Mouse (Mus musculus) midbrain, embryonic 10.5 days (tissue): ENCODE results near the gene 6820408C15Rik. TPM values are rescaled to one million over a fixed set of nuclear protein-coding genes. Genes with fewer than 3 reads are reported as not detected.
"Not testable (repeated sequence)": the region's sequence is repeated elsewhere in the genome, so short reads cannot be mapped to it uniquely, and the experiment has no call there.

ENCODE experiments used
- DNase-seq: peaks from one replicate; pipeline ENCODE4 v3.0.0-alpha.2; 2017; ENCODE audit warnings: low spot score
- H3K27ac ChIP-seq: fragments of 300-500 bp; sonication (generic); replicated peaks from 2 replicates; pipeline ENCODE4 v1.5.1; 2016; ENCODE audit warnings: mild to moderate bottlenecking
- H3K27me3 ChIP-seq: fragments of 300-500 bp; sonication (generic); 2 replicates; pipeline ENCODE4 v1.6.1; 2016; ENCODE audit warnings: low read depth, mild to moderate bottlenecking; ENCODE audit not compliant: poor library complexity, severe bottlenecking
- H3K36me3 ChIP-seq: fragments of 300-500 bp; sonication (generic); 2 replicates; pipeline ENCODE4 v1.6.1; 2016; ENCODE audit warnings: mild to moderate bottlenecking, moderate library complexity
- H3K4me1 ChIP-seq: fragments of 300-500 bp; sonication (generic); 2 replicates; pipeline ENCODE4 v1.6.1; 2016
- H3K4me3 ChIP-seq: fragments of 300-500 bp; sonication (generic); 2 replicates; pipeline ENCODE4 v1.5.1; 2016; ENCODE audit warnings: mild to moderate bottlenecking, moderate library complexity
- H3K9me3 ChIP-seq: fragments of 300-500 bp; sonication (generic); replicated peaks from 2 replicates; pipeline ENCODE4 v1.6.1; 2016; ENCODE audit warnings: mild to moderate bottlenecking
- WGBS: fragments of 180-500 bp; shearing (Covaris S2); methylation state at CpG from one replicate; pipeline ENCODE4 v1.1.7; 2016; 5-methylcytosine and 5-hydroxymethylcytosine counted together
- polyA plus RNA-seq: library from polyadenylated mRNA; unstranded; fragments of >200 nt; fragmentation: Nextera tagmentation; extraction: Ambion mirVana; gene quantifications from 2 replicates; pipeline ENCODE4 v1.2.1, GENCODE M21; 2016

Gene 6820408C15Rik
- polyA plus RNA-seq, 1 experiment from 2014 or later: 0.99 TPM

DNA sequence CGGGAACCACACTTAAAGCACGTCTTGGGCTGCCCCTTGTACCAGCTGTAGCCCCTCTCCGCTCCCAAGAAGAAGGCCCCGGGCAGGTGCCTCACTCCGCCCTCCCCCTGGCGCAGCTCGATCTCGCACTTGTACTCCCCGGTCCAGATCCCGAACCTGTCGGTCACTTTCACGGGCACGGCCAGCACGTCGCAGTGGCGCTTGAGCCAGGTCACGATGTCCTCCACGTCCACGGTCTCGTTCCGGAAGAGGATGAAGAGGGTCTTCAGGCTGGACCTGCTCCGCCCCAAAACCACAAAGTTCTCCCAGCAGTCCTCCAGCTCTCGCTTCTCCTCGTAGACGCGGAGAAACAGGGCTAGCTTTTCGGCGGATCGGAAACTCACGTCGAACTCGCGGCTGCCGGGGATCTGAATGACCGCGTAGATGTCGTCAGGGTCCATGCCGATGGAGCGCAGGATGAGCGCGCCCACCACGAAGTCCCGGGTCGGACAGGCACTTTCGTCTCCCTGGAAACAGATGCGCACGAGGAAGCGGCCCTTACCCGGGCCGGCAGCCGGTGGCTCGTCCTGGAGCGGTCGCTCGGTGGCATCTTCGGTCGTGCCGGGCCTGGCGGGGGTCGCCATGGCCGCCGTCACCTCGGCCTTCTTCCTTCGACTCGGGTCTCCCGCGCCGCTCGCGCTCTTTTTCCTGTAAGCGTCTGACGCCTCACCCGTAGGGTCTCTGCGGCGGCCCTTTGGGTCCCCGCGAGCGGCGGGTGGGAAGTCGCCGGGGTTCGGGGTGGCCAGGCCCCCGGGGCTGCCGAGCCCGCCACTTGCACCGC lies 1.4 kb upstream of the 6820408C15Rik start:
- peak; percentile 70 for DNase-seq
- Histone ChIP-seq H3K9me3 (peaks cover 7% of the 10 kb centered on the region; the same call in 1 of the 2 replicates), H3K4me1 (peaks cover 51% of the 10 kb centered on the region), H3K27ac (peak overlapping the region; percentile 98), H3K4me3 (peak overlapping the region; percentile 84), H3K36me3 (peaks cover 8% of the 10 kb centered on the region; the same call in 1 of the 2 replicates), H3K27me3 (no peaks in the 10 kb centered on the region)
- WGBS: under 1% methylated on average over 84 of the region's 86 CpGs

DNA sequence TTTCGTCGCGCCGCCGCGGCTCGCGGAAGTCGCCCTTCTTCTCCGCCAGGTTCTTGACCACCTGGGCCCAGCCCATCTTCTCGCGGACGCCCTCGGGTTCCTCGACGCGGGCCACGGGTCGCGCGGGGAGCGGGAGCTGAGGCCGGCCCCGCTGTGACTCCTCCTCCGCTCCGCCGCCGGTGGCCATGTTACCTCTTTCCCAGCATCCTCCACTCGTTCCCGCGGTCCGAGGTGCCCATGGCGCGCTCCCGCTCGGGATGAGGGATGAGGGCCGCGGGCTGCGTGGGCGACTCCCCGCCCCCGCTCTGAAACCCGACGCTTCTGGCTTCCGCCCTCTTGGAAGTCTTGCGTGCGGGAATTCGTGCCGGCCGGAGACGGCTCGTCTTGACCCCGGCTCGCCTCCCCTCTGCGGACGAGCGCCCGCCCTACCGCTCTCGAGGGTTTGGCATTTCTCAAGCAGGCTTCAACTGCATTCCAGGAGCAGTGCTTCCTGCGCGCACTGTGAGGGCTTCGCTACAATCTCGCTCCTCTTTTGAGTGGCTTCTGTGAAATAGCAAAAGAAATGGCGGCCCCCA lies 709 bp upstream of the 6820408C15Rik start, which contains the start of gene Zcchc3:
Zcchc3 (minus strand) TSS at position 437 of the 575 bp plus-strand sequence.
- no peaks in the 10 kb centered on the region for H3K27me3 ChIP-seq

DNA sequence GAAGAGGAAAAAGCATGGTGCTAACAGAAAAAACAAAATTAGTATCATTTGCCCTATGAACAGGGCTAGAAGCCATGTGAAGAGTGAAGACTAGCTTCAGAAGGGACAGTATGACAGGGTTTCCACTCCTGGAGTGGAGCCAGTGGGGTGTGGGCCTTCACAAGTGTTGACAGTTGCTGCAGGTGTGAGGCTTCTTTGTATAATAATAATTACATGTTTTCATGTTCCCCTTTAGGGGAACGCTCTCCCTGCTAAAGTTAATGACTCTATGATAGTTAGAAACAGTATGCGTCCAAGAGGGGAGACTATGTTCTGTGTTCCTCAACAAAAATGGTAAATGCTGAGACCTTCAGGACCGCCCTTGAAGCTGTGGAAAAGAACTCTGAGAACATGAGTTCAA lies 399 bp downstream of the 6820408C15Rik start:
- H3K9me3 ChIP-seq: peaks cover 7% of the 10 kb centered on the region; the same call in 1 of the 2 replicates
- peaks cover 34% of the 10 kb centered on the region for H3K4me1 ChIP-seq
- no peak for DNase-seq
- WGBS: 97% methylated on average over 3 of the region's 3 CpGs
- H3K4me3 ChIP-seq: peak overlapping the region; percentile 84
- peaks cover 8% of the 10 kb centered on the region; the same call in 1 of the 2 replicates for H3K36me3 ChIP-seq
- no peaks in the 10 kb centered on the region for H3K27me3 ChIP-seq
- H3K27ac ChIP-seq: peak overlapping the region; percentile 98; the same call in 1 of the 2 replicates

More for the DNA sequence above, 709 bp upstream of the 6820408C15Rik start, which contains the start of gene Zcchc3:
- H3K36me3 ChIP-seq: peaks cover 8% of the 10 kb centered on the region; the same call in 1 of the 2 replicates
- H3K9me3 ChIP-seq: peaks cover 7% of the 10 kb centered on the region; the same call in 1 of the 2 replicates
- H3K4me1 ChIP-seq: peaks cover 45% of the 10 kb centered on the region
- peak within 1 kb of the TSS; percentile 98 for H3K27ac ChIP-seq
- peak; percentile 93 for DNase-seq
- WGBS: under 1% methylated on average over 65 of the region's 65 CpGs
- H3K4me3 ChIP-seq: peak within 1 kb of the TSS; percentile 84

DNA sequence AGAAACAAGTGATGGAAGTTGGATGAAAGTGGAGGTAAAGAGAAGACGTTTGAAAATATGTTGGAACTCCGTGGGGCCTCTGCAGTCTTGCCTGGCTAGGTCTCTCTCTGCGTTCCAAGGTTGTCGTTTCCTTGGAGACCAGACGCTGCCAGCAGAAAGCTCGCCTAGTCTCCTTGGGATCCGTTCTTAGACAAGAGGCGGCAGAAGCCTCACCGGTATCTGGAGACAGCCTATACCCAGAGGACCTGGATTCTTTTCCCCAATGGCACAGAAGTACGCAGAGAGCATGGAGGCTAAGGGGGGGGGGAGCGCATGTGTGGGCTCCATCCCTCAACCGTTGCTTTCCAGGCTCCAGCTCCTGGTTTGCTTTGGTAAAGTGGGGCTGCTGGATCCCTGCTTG lies 12.1 kb downstream of the 6820408C15Rik start:
- 5% methylated on average over 12 of the region's 12 CpGs for WGBS
- Histone ChIP-seq H3K9me3 (no peaks in the 10 kb centered on the region), H3K27ac (no peak overlapping the region; the same call in 1 of the 2 replicates), H3K27me3 (no peaks in the 10 kb centered on the region), H3K4me3 (peak overlapping the region; percentile 33), H3K36me3 (no peaks in the 10 kb centered on the region), H3K4me1 (peaks cover 13% of the 10 kb centered on the region)
- DNase-seq: peak; percentile 42

DNA sequence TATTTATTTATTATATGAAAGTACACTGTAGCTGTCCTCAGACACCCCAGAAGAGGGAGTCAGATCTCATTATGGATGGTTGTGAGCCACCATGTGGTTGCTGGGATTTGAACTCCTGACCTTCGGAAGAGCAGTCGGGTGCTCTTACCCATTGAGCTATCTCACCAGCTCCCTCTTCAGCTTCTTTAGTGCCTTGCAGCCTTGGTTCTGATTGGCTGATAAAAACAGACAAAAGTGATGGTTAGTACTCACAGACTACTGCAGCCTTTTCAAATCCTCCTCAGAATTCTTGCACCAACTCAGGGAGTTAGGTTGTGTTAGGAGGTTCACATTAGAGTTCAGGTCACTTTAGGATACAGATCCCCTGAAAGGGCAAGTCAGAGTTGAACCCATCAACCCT lies 13.1 kb downstream of the 6820408C15Rik start:
- H3K27me3 ChIP-seq, H3K4me3 ChIP-seq, DNase-seq, H3K36me3 ChIP-seq, H3K9me3 ChIP-seq, H3K27ac ChIP-seq: not testable (repeated sequence)
- H3K4me1 ChIP-seq: peaks cover 13% of the 10 kb centered on the region
- 88% methylated on average over 2 of the region's 2 CpGs for WGBS

DNA sequence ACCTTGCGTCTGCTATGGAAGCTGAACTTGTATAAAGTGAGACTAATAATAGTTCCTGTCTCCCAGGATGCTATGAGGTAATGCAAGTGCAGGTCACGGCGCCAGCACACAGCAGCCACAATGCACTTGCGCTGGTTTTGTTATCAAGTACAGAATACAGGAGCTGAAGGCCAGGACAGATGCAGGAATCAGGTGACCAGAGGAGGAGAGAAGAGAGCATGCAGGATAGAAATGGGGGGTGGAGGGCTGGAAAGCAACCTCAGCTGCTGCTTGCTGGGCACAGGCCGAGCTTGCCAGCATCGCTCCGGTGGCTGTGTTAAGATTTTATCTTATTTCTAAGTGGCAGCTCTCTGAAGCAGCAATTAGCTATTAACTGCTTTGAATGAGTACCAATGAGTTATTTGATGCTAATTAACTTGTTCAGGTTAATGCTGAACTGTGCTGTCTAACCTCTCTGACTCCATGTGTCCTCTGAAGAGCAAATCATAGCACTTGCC lies 21.1 kb downstream of the 6820408C15Rik start:
- no peaks in the 10 kb centered on the region for H3K36me3 ChIP-seq
- DNase-seq: no peak
- H3K9me3 ChIP-seq: no peaks in the 10 kb centered on the region
- H3K4me3 ChIP-seq: no peak overlapping the region
- WGBS: 83% methylated on average over 7 of the region's 7 CpGs
- H3K27ac ChIP-seq: no peak overlapping the region
- peaks cover 8% of the 10 kb centered on the region; the same call in 1 of the 2 replicates for H3K27me3 ChIP-seq
- H3K4me1 ChIP-seq: peaks cover 15% of the 10 kb centered on the region

DNA sequence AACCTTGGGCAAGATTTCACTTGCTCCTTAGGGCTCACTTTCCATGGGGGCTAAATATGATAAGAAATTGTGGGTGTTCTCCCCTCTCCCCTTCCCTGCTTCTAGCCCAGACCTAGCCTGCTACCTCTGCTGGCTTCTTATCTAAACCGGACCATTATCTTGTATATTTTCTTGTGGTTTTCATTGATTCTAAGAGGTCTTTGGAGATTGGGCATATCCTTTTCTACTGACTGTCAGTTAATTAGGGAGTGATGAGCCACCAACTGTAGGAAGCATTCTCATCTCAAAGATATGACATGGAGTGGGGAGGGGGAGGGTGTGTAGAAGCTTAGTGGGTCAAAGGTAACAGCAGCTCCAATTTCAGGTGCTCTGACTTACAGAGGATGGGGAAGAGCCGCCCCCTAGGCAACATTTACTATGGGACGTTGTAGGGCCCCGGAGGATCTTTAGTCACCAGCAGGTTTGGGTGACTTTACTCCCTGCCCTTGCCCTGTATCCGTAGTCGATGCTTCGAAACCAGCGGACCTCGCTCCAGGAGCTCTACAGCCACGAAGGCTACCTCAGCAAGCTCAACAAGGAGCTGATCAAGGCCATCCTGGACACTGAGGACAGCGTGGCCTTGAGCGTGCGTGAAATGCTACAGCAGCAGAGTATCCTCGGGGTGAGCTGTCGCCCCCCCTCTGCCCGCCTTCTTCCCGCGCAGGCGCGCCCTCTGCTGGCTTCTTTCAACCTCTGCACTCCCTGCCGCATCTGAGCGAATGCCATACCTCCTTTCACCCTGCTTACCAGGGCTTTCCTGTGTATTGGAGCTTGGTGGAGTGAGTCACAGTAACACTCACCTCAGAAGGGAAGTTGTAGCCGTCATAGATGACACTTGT lies 21.8 kb downstream of the 6820408C15Rik start:
- Histone ChIP-seq H3K4me1 (peaks cover 15% of the 10 kb centered on the region), H3K27ac (peak overlapping the region; percentile 81), H3K27me3 (peaks cover 8% of the 10 kb centered on the region; the same call in 1 of the 2 replicates), H3K4me3 (peak overlapping the region; percentile 53), H3K9me3 (no peaks in the 10 kb centered on the region), H3K36me3 (no peaks in the 10 kb centered on the region)
- 2% methylated on average over 23 of the region's 23 CpGs for WGBS
- DNase-seq: peak; percentile 86

DNA sequence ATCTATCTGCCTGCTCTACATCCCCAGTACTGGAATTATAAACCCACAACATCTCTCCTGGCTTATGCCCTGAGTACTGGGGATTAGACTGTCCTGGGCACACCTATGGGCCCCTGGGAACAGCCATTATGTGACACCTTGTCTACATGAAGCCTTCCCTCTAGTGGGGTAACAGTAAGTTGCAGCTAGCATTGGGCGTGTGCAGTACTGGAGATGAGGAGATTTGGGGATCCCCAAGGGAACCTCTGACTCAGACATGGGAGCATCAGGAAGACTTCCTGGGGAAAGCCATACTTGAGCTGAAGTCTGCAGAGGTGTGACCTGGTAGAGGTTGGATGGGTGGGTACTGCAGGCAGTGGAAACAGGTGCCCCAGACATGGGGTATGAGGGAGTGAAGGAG lies 23.6 kb downstream of the 6820408C15Rik start:
- 56% methylated on average over 1 of the region's 1 CpGs for WGBS
- no peaks in the 10 kb centered on the region for H3K36me3 ChIP-seq
- H3K27ac ChIP-seq: no peak overlapping the region
- peaks cover 10% of the 10 kb centered on the region for H3K4me1 ChIP-seq
- peaks cover 8% of the 10 kb centered on the region; the same call in 1 of the 2 replicates for H3K27me3 ChIP-seq
- no peak for DNase-seq
- H3K9me3 ChIP-seq: no peaks in the 10 kb centered on the region
- H3K4me3 ChIP-seq: no peak overlapping the region

DNA sequence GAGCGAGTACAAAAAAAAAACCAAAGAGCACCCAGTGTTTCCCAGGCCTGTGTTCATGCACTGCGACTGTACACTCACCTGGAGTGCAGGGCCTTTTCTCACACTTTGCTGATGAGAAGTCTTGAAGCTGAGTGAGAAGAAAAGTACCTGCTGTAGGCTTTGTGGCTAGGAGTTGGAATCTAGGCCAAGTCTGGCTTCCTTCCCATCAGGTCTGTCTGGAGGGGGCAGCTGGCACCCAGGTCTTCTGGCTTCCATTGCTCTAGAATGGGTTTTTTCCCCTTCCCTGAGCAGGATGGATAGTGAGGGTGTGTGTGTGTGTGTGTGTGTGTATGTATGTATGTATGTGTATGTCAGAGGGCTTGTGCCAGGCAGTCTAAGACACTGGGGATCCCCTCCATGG lies 24.4 kb downstream of the 6820408C15Rik start:
- H3K4me3 ChIP-seq: no peak overlapping the region
- no peak for DNase-seq
- no peaks in the 10 kb centered on the region for H3K36me3 ChIP-seq
- WGBS: 79% methylated on average over 2 of the region's 2 CpGs
- H3K9me3 ChIP-seq: no peaks in the 10 kb centered on the region
- H3K27me3 ChIP-seq: peaks cover 8% of the 10 kb centered on the region; the same call in 1 of the 2 replicates
- peaks cover 10% of the 10 kb centered on the region for H3K4me1 ChIP-seq
- H3K27ac ChIP-seq: no peak overlapping the region

DNA sequence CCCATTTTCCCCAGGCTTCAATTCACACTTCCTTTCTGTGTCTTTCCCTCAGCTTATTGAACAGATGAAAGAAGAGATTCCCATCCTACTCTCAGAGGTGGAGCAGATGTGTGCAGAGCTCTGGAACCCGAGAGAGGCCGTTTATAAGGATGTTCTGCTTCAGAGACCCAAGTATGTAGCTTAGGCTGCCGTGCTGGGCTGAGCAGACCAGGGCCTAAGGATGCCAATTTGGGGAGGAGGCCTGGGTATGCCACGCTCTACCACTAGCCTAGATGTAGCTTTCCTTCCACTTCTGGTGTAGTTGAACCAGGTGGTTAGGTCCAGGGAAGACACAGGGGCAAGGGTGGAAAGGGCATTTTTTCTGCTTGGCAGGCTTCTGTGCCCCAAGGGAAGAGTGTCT lies 26.9 kb downstream of the 6820408C15Rik start:
- Histone ChIP-seq H3K36me3 (no peaks in the 10 kb centered on the region), H3K4me3 (no peak overlapping the region), H3K9me3 (no peaks in the 10 kb centered on the region), H3K4me1 (peaks cover 12% of the 10 kb centered on the region), H3K27ac (no peak overlapping the region), H3K27me3 (no peaks in the 10 kb centered on the region)
- DNase-seq: no peak
- WGBS: 77% methylated on average over 4 of the region's 4 CpGs

DNA sequence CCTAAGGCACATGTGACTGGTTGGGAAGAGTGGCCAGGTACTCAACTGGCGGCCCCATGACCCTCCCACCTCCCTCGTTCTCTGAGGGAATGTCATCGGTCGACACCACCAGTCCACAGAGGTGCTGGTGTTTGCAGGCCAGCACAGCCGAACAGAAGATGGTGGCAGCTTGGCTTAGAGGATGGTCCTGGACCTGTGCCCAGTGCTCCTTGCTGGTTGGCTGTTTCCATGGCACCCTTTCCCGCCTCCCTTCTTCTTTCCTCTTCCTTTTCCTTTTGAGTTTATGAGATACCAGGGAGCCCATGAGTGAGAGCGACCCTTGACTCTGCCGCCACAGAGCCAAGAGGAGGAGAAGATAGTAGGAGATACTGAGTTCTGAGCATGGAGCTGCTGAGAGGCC lies 27.9 kb downstream of the 6820408C15Rik start:
- Histone ChIP-seq H3K9me3 (no peaks in the 10 kb centered on the region), H3K4me1 (peaks cover 11% of the 10 kb centered on the region), H3K27me3 (no peaks in the 10 kb centered on the region), H3K27ac (no peak overlapping the region), H3K4me3 (no peak overlapping the region), H3K36me3 (no peaks in the 10 kb centered on the region)
- DNase-seq: no peak
- WGBS: 90% methylated on average over 8 of the region's 8 CpGs

DNA sequence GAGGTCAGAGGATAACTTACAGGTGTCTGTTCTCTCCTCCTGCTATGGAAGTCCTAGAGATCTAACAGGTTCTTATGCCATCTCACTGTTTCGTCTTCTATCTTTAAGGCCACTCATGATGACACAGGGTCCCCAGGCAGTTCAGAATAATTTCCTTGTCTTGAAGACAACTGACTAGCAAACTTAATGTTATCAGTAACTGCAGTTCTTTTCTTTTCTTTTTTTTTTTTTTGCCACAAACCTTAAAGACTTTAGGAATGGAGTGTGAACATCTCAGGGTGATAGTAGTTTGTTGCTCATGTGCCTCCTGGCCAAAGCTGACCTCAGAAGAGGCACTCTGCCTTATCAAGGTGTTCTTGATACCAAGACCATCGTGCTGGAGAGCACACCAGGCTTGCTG lies 31.3 kb downstream of the 6820408C15Rik start:
- WGBS: 79% methylated on average over 2 of the region's 2 CpGs

More for the DNA sequence above, 31.3 kb downstream of the 6820408C15Rik start:
- H3K27me3 ChIP-seq: no peaks in the 10 kb centered on the region
- DNase-seq: no peak
- no peaks in the 10 kb centered on the region for H3K36me3 ChIP-seq
- no peak overlapping the region for H3K27ac ChIP-seq
- peaks cover 18% of the 10 kb centered on the region for H3K4me1 ChIP-seq
- no peak overlapping the region for H3K4me3 ChIP-seq
- H3K9me3 ChIP-seq: no peaks in the 10 kb centered on the region
